Mouse (Mus musculus) MEL (cell line): ENCODE data around the gene Slc1a6. TPM values are rescaled to one million over a fixed set of nuclear protein-coding genes. Genes with fewer than 3 reads are reported as not detected.

ENCODE experiments used
- DNase-seq: peaks from one replicate; pipeline ENCODE4 v3.0.0; 2011; ENCODE audit warnings: low read depth, low spot score
- H3K27ac ChIP-seq: 2 replicates; pipeline ENCODE4 v1.5.1; 2012; ENCODE audit warnings: low read depth, mild to moderate bottlenecking, control low read depth, low read length, moderate library complexity; ENCODE audit not compliant: control insufficient read depth
- H3K27me3 ChIP-seq, 2 experiments: fragments of 150-350 bp in 1 of 2; sonication (generic) in 1 of 2; 2 replicates each; pipeline ENCODE4 v1.6.1; 2012; ENCODE audit warnings: low read length in 2 of 2, mild to moderate bottlenecking in 2 of 2, improper control_type of control experiment in 1 of 2, moderate library complexity in 1 of 2; ENCODE audit not compliant: insufficient read depth in 2 of 2, control insufficient read depth in 1 of 2
- H3K36me3 ChIP-seq, 2 experiments: 2 replicates each; pipeline ENCODE4 v1.6.1; 2012 to 2014; ENCODE audit warnings: low read length in 2 of 2, improper control_type of control experiment in 1 of 2, inconsistent platforms in 1 of 2, mild to moderate bottlenecking in 1 of 2; ENCODE audit not compliant: insufficient read depth in 2 of 2, control insufficient read depth in 1 of 2
- H3K4me1 ChIP-seq, 2 experiments: fragments of 150-350 bp in 1 of 2; sonication (generic) in 1 of 2; 2 replicates each; pipeline ENCODE4 v1.6.1; 2012; ENCODE audit warnings: low read length in 2 of 2, improper control_type of control experiment in 1 of 2, mild to moderate bottlenecking in 1 of 2; ENCODE audit not compliant: insufficient read depth in 2 of 2, control insufficient read depth in 1 of 2
- H3K4me3 ChIP-seq, 2 experiments: fragments of 150-350 bp in 1 of 2; sonication (generic) in 1 of 2; 2 replicates each; pipeline ENCODE4 v1.5.1; 2012; ENCODE audit warnings: low read depth in 2 of 2, low read length in 2 of 2, mild to moderate bottlenecking in 2 of 2, moderate library complexity in 2 of 2, control low read depth in 1 of 2, improper control_type of control experiment in 1 of 2; ENCODE audit not compliant: control insufficient read depth in 1 of 2, insufficient read depth in 1 of 2
- H3K79me2 ChIP-seq: 2 replicates; pipeline ENCODE4 v1.6.1; 2012; ENCODE audit warnings: mild to moderate bottlenecking, low read length, moderate library complexity; ENCODE audit not compliant: control insufficient read depth, poor library complexity, insufficient read depth
- H3K9ac ChIP-seq: 2 replicates; pipeline ENCODE4 v1.6.1; 2012; ENCODE audit warnings: low read depth, mild to moderate bottlenecking, control low read depth, low read length, moderate library complexity; ENCODE audit not compliant: control insufficient read depth, poor library complexity, severe bottlenecking
- H3K9me3 ChIP-seq: fragments of 150-350 bp; sonication (generic); replicated peaks from 2 replicates; pipeline ENCODE4 v1.6.1; 2012; ENCODE audit warnings: mild to moderate bottlenecking, low read length, improper control_type of control experiment, moderate library complexity; ENCODE audit not compliant: insufficient read depth
- BHLHE40 ChIP-seq: IDR thresholded peaks from 2 replicates; pipeline ENCODE4 v1.6.1; 2012; ENCODE audit warnings: low read depth, mild to moderate bottlenecking, inconsistent platforms, low read length, improper control_type of control experiment, borderline replicate concordance
- CHD1 ChIP-seq: IDR thresholded peaks from 2 replicates; pipeline ENCODE4 v1.6.1; 2012; ENCODE audit warnings: low read depth, mild to moderate bottlenecking, inconsistent platforms, low read length, improper control_type of control experiment
- CHD2 ChIP-seq: IDR thresholded peaks from 2 replicates; pipeline ENCODE4 v1.6.1; 2011; ENCODE audit warnings: low read length, improper control_type of control experiment
- ELF1 ChIP-seq: IDR thresholded peaks from 2 replicates; pipeline ENCODE4 v1.6.1; 2014; ENCODE audit warnings: low read depth, mild to moderate bottlenecking, inconsistent platforms, low read length, improper control_type of control experiment, moderate library complexity
- KAT2A ChIP-seq: conservative IDR thresholded peaks from 2 replicates; pipeline ENCODE4 v1.6.1; 2012; ENCODE audit warnings: low read depth, low read length, improper control_type of control experiment, inconsistent platforms
- MAX ChIP-seq: IDR thresholded peaks from 2 replicates; pipeline ENCODE4 v1.6.1; 2011; ENCODE audit warnings: low read length, improper control_type of control experiment
- MEF2A ChIP-seq: IDR thresholded peaks from 2 replicates; pipeline ENCODE4 v1.6.1; 2014; ENCODE audit warnings: low read depth, mild to moderate bottlenecking, inconsistent platforms, low read length, improper control_type of control experiment; ENCODE audit not compliant: poor library complexity, insufficient replicate concordance, severe bottlenecking; ENCODE audit errors: extremely low read depth
- NELFE ChIP-seq: IDR thresholded peaks from 2 replicates; pipeline ENCODE4 v1.6.1; 2011; ENCODE audit warnings: low read depth, low read length, improper control_type of control experiment
- RAD21 ChIP-seq: IDR thresholded peaks from 2 replicates; pipeline ENCODE4 v1.6.1; 2011; ENCODE audit warnings: mild to moderate bottlenecking, low read depth, low read length, improper control_type of control experiment
- RCOR1 ChIP-seq: IDR thresholded peaks from 2 replicates; pipeline ENCODE4 v1.6.1; 2012; ENCODE audit warnings: low read depth, mild to moderate bottlenecking, inconsistent platforms, low read length, improper control_type of control experiment
- SIN3A ChIP-seq: IDR thresholded peaks from 2 replicates; pipeline ENCODE4 v1.6.1; 2012; ENCODE audit warnings: low read length, improper control_type of control experiment, inconsistent platforms
- SMC3 ChIP-seq: IDR thresholded peaks from 2 replicates; pipeline ENCODE4 v1.6.1; 2011; ENCODE audit warnings: low read depth, low read length, improper control_type of control experiment
- TBP ChIP-seq: IDR thresholded peaks from 2 replicates; pipeline ENCODE4 v1.8.0; 2011; ENCODE audit warnings: low read depth, low read length, improper control_type of control experiment
- USF1 ChIP-seq: IDR thresholded peaks from 2 replicates; pipeline ENCODE4 v1.6.1; 2014; ENCODE audit warnings: low read depth, mild to moderate bottlenecking, inconsistent platforms, low read length, improper control_type of control experiment, moderate library complexity
- ZNF384 ChIP-seq: IDR thresholded peaks from 2 replicates; pipeline ENCODE4 v1.6.1; 2012; ENCODE audit warnings: low read depth, mild to moderate bottlenecking, inconsistent platforms, low read length, improper control_type of control experiment
- polyA plus RNA-seq, 2 experiments: library from polyadenylated mRNA; stranded (reverse) in 1 of 2; unstranded in 1 of 2; fragments of >175 nt in 1 of 2; fragments of >200 nt in 1 of 2; gene quantifications; 2 replicates each; pipeline versions ENCODE4 v1.2.1 to v1.2.4; 2012; ENCODE audit warnings: low replicate concordance in 2 of 2, low read depth in 1 of 2; ENCODE audit not compliant: insufficient read length in 2 of 2, insufficient read depth in 1 of 2, missing spikeins in 1 of 2
- total RNA-seq: library from RNA; depleted of rRNA; stranded (reverse); fragments of 300-350 nt; gene quantifications from 2 replicates; pipeline ENCODE4 v1.2.3, GENCODE M21; 2012; rRNA removed

Slc1a6 gene
- total and polyA plus RNA-seq, 3 experiments, result not detected

DNA sequence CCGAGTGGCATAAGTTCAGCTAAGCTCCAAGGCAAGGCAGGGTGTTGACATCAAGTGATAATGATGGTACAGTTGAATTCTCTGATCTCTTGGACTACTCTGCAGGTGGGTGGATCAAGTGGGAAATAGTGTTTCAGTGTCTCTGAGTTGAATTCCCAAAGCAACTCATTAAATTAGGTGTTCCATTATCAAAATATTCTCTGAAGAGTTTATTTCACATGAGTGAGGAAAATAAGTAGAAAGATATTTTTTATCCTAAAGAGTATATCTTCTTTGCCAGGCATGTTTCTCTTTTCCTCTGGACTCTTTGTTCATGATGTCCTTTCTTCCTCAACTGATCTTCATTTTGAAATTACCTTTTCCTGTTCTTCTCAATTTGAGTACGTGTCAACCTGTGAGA, 71.8 kb downstream of the Slc1a6 start, which contains the start of gene Olfr1356:
TSS of gene Olfr1356 (minus strand) at position 101 of the 400 bp plus-strand sequence.
- Histone ChIP-seq H3K9ac (no peak within 1 kb of the TSS), H3K36me3 (no peaks in the 10 kb centered on the region)
- TF ChIP-seq RAD21 (no peak), USF1 (no peak), KAT2A (no peak), CHD1 (no peak), TBP (no peak), SIN3A (no peak), BHLHE40 (no peak), MEF2A (no peak), ELF1 (no peak), CHD2 (no peak), MAX (no peak), SMC3 (no peak), RCOR1 (no peak), ZNF384 (no peak), NELFE (no peak)

More for the DNA sequence above, 71.8 kb downstream of the Slc1a6 start, which contains the start of gene Olfr1356:
- DNase-seq, result no peak
- Histone ChIP-seq H3K4me3 (no peak within 1 kb of the TSS), H3K27ac (no peak within 1 kb of the TSS), H3K79me2 (no peaks in the 10 kb centered on the region), H3K9me3 (no peaks in the 10 kb centered on the region), H3K27me3 (no peaks in the 10 kb centered on the region), H3K4me1 (no peaks in the 10 kb centered on the region)

Other genes starting within 250 kb of the Slc1a6 start
- gene Ilvbl, start 206.2 kb upstream of the Slc1a6 start, total RNA-seq, result 16.0 and 24.5 TPM in 2 replicates
- 10 to 100 TPM in 1 of 2 experiments, not detected in 1; 22.1 TPM for gene Ilvbl, start 206.2 kb upstream of the Slc1a6 start, polyA plus RNA-seq
- gene Syde1, start 188.5 kb upstream of the Slc1a6 start, total RNA-seq, result not detected in 2 replicates
- gene Syde1, start 188.5 kb upstream of the Slc1a6 start, polyA plus RNA-seq, result under 1 TPM in 1 of 2 experiments, not detected in 1; 0.01 TPM
- gene Olfr1357, start 162.4 kb upstream of the Slc1a6 start, total RNA-seq, result not detected in 2 replicates
- not detected for gene Olfr1357, start 162.4 kb upstream of the Slc1a6 start, polyA plus RNA-seq
- not detected in 2 replicates for gene Casp14, start 62.2 kb upstream of the Slc1a6 start, total RNA-seq
- not detected for gene Casp14, start 62.2 kb upstream of the Slc1a6 start, polyA plus RNA-seq
- not detected in 2 replicates for gene Ccdc105, start 27.4 kb upstream of the Slc1a6 start, total RNA-seq
- not detected for gene Ccdc105, start 27.4 kb upstream of the Slc1a6 start, polyA plus RNA-seq
- not detected in 2 replicates for gene Olfr1356, start 71.7 kb downstream of the Slc1a6 start, total RNA-seq
- not detected for gene Olfr1356, start 71.7 kb downstream of the Slc1a6 start, polyA plus RNA-seq
- not detected in 2 replicates for gene Olfr1355, start 95.0 kb downstream of the Slc1a6 start, total RNA-seq
- not detected for gene Olfr1355, start 95.0 kb downstream of the Slc1a6 start, polyA plus RNA-seq
- gene Olfr1354, start 132.7 kb downstream of the Slc1a6 start, total RNA-seq, result not detected in 2 replicates
- gene Olfr1354, start 132.7 kb downstream of the Slc1a6 start, polyA plus RNA-seq, result not detected
- not detected in 2 replicates for gene Olfr8, start 170.1 kb downstream of the Slc1a6 start, total RNA-seq
- not detected for gene Olfr8, start 170.1 kb downstream of the Slc1a6 start, polyA plus RNA-seq
- not detected in 2 replicates for gene Olfr1353, start 182.8 kb downstream of the Slc1a6 start, total RNA-seq
- gene Olfr1353, start 182.8 kb downstream of the Slc1a6 start, polyA plus RNA-seq, result not detected
- not detected in 2 replicates for gene Olfr1352, start 200.6 kb downstream of the Slc1a6 start, total RNA-seq
- not detected for gene Olfr1352, start 200.6 kb downstream of the Slc1a6 start, polyA plus RNA-seq
- not detected in 2 replicates for gene Olfr1351, start 232.0 kb downstream of the Slc1a6 start, total RNA-seq
- gene Olfr1351, start 232.0 kb downstream of the Slc1a6 start, polyA plus RNA-seq, result not detected
- gene Olfr57, start 248.2 kb downstream of the Slc1a6 start, total RNA-seq, result not detected in 2 replicates
- gene Olfr57, start 248.2 kb downstream of the Slc1a6 start, polyA plus RNA-seq, result not detected